Mouse (Mus musculus) mouse embryonic stem cell (cell line): ENCODE data around the gene Kif20b.

Experiments used
- in situ Hi-C, 2 experiments: fragments of 300-500 bp; cut with MboI; formaldehyde crosslinking; loops; 1 replicate in 1 of 2; 3 replicates in 1 of 2; pipeline ENCODE4 v1.14.3; 2019 to 2020; ENCODE audit warnings: low sequenced_read_pairs in 2 of 2, low pct_unique_long_range_greater_than_20kb in 1 of 2, mixed read lengths in 1 of 2; ENCODE audit not compliant: unreplicated experiment in 1 of 2

Gene Kif20b

DNA sequence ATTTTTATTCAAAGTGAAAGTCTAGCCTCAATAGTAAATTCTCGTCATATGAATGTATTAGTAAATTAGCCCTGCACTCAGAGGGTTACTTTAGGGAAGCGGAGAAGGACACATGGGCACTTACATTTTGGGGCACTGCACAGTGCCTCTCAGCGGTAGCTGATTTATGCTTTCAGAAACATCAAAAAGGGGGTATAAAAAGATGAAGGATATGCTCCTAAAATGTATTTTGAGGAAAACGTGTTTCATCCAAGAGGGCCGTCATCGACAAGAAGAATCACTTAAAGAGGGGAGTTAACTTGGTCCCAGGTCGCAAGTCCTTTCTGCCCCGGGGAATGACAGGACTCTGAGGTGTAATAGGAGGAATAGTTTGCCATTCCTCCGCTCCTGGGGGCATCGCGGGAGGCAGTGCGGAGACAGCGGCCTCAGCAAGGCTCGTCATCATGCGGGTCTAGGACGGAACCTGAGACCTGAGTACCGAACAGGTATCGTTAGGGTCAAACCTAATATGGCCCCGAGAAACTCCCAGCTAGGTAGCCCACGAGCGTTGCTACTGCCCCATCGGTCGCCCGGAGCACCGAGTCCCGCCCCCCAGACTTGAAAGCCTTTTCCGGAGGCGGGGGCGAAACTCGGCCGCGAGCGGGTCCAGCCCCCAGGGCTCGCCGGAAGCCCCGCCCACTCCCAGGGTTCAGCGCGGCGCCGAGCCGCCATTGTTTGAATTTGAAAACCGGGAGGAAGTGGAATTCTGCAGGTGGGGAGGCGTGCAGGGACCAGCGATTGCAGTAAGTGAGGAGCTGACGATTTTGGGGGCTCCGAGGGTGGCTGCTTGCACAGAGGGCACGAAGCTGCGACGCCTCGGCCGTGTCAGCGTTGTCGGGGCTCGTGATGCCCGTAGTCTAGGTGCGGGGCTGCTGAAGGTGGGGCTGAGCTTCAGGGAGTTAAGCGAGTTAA, at the start of gene Kif20b:
TSS of gene Kif20b (plus strand) at position 710 of the 951 bp plus-strand sequence.
- in situ Hi-C loops = loop anchor here in 1 of 2 experiments (25.0 kb wide), 1 partner anchor 260 kb away; no protein-coding TSS in a partner anchor

DNA sequence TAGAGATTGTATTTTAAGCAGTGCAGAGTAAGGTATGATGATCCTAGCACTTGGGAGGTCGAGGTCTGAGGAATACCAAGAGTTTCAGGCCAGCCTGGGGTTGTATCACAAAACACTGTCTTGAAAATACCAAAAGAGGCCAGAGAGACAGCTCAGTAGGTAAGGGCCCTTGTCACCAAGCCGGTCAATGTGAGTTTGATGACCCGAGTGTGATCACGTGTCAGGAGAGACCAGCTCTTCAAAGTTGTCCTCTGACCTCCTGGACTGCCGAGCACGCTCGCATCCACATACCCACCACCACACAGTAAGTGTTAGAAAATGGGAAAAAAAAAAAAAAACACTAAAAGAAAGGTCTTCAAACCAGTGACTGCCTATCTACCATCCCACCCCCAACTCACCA, 45.5 kb upstream of the Kif20b start:
- in situ Hi-C loops = no loop called here

DNA sequence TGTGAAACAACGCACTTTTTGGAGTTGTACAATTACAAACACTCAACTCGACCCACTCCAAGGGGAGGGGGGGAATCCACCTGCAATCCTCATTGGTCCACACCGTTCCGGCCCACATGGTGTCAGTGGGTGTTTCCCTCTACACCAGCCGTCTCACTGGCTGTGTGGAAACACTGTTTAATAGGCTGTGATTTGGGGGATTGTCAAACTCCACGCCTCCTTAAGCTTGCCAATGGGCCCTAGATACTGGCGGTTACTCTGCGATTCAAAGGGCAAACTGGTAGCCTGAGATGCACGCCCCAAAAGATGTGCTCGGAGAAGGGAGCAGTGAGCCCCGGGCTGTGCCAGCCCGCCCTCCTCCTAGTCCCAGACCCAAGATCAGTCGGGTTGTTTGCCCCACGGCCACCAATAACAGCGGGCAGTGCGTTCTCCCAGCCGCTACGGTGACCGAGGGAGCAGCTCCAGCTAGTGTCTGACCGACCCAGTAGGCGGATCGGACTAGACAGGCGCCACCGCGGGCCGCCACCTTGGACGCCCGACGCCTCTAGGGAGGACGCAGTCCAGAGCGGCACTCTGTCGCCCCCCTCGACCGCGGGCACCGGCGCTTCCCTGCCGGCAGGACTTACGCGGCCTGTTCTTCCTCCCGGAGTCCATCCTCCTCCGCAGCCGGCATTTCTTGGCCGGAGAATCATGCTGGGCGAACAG, 44.1 kb upstream of the Kif20b start:
- in situ Hi-C loops = no loop called here

DNA sequence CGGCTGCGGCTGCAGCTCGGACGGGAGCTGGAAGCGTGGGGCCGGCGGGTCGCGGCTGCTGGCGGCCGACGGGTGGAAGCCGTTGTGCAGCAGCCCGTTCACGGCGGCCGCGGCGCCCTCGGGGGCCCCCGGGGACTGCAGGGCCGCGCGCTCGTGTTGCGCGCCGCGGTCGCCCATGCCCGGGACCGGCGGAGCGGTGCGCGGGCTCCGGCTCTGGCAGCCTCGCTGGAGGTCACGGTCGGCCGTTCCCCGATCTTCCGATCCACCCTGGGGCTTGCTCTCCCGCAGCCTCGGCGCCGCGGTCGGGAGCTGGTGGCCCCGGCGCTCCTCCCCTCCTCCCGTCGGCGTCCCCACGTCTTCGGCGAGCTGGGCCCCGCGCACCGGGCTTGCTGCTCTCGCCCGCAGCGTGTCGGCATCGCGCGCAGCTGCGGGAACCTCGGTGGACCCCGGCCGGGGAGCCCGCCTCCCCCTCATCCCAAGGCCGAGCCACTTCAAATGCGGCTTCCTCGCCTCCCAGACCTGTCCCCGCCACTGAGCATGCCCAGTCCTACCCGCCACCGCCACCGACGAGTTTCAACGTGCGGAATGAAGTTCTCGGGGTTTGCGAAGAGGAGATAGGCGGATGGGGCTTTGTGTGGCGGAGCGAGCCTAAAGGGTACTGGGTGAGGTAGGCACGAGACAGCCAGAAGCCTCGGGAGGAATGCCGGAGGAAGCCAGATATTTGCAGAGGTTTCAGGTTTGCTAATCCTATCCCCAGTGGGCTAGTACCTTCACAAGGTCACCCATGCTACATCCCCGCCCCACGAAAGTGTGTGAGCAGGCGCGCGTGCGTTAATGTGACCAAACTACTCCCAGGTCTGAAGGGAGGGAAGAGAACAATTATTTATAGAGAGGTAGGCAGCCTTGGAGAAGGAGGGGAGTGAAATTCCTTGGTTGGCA, 43.3 kb upstream of the Kif20b start, which contains the start of gene Pank1:
TSS of gene Pank1 (minus strand) at position 853 of the 939 bp plus-strand sequence.
- in situ Hi-C loops = no loop called here

DNA sequence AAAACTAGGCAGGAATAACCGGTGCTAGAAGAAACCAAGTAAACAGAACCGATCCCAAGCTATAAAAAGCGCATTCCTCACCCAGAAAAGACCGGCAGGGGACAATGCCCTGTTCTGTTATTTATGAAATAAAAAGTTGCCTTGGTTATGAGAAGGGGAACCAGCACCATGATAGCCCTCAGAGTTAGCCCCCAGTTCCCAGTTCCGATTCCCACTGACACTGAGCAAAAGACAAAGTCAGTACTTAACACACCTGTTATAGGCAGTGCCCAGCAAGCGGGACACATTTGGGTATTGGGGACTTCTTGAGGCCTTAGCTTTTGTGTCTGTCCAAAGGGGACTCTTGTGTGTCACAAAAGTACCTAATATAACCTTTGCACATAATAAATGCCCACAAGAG, 42.5 kb upstream of the Kif20b start:
- in situ Hi-C loops = no loop called here

- in situ Hi-C loops = no loop called here
Observed at GRCm38 (mm10) chr19:34881160-34881559, 41.0 kb upstream of the Kif20b start.

- in situ Hi-C loops = no loop called here
Observed at GRCm38 (mm10) chr19:34882443-34882842, 39.7 kb upstream of the Kif20b start.

DNA sequence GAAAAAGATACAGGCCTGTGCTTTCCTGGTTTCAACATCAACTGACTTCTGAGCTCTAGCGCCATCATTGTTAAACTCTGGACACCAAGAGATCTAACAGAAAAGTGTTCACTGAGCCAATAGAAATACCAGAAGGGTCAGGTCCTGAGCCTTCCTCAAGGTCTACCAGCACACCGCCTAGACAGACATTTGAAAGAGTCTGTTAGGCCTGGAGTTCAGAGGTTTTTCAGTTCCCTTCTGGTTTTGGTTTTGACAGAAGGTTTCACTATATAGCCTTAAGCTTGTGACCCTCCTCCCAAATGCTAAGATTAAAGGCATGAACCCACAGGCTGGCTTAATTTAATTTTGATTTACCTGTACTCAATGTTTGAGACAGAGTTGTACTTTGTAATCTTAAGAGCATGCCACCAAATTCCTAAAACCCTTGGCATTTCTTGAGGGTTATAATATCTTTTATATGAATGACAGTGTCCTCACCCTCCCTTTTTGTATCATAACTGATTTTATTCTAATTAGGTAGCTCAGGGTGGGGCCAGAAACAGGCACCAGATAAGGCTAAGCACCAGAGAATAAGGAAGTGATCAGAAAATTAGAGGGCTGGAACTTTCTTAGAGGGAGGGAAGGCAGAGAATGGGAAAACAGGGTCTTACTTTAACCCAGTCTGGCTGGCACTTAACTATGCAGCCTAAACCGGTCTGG, 38.5 kb upstream of the Kif20b start:
- in situ Hi-C loops = no loop called here

GRCm38 (mm10) chr19:34886324-34886723, 35.8 kb upstream of the Kif20b start:
- in situ Hi-C loops = no loop called here

- in situ Hi-C loops = no loop called here
Observed at GRCm38 (mm10) chr19:34890981-34891380, 31.2 kb upstream of the Kif20b start.

DNA sequence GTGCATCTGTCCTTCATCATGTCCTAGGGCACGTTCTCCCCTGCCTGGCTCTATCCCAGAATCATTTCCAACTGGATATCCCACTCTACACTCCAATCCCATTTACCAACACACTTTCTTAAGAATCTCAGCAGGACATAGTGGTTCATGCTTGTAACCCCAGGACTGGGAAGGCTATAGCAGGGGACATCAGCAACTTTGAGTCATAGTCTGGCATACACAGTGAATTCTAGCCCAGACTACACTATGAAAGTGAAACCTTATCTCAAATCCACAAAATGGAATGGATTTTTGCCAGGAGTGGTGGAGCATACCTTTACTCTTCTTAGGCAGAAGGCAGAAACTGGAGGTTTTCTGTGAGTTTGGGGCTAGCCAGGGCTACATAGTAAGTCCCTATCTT, 30.6 kb upstream of the Kif20b start:
- in situ Hi-C loops = no loop called here

- in situ Hi-C loops = no loop called here
Observed at GRCm38 (mm10) chr19:34895082-34895481, 27.1 kb upstream of the Kif20b start.

DNA sequence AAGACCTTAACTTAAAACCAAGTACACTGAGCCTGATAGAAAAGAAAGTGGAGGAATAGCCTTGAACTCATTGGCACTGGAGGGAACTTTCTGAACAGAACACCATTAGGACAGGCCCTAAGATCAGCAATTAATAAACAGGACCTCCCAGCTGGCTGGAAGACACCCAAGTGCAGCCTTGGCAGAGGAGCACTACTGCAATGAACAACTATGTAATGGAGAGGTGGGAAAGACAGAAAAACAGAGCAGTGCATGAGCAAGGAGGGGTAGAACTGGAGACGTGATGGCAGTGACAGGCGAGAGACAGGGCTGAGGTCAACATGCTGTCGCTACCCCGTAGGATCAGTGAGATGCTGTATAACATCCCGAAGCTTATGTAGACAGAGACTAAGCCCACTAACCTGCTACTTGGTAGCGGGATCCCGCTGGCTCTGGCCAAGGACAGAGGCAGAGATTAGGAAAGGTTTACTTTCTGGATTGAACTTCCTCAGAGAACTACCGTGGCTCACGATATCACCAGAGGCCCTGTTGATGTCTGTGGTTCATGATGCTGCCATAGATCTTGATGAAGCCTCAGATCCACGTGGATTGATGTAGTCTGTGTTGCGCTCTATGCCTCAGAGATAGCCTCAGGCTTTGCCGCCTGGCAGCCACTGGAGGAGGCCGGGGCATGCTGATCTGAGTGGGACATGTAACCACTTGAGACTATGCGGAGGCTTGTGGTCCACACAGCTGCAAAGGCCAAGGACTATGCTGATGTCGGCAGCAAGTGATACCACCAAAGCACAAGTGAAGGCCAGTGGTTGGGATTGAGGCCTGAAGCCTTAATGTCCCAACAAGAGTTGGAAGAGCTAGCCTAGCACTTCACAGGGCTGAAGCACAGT, 24.8 kb upstream of the Kif20b start:
- in situ Hi-C loops = no loop called here

DNA sequence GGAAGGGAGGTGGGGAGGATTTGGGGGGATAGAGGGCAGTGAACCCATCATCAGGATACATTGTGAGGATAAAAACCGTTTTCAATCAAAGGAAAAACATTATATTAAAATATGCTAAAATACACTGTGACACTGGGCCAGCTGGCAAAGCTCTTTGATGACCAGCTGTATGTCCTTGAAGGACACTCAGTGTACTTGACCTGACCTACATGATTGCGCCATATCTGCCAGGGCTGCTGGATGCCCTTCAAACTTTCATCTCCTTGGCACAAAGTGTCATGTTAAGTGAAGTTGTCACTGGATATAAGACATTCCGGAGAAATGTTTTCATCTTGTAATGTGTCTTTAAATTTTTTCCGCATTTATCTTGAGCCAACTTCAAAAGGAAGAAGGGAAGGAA, 23.2 kb upstream of the Kif20b start:
- in situ Hi-C loops = no loop called here

DNA sequence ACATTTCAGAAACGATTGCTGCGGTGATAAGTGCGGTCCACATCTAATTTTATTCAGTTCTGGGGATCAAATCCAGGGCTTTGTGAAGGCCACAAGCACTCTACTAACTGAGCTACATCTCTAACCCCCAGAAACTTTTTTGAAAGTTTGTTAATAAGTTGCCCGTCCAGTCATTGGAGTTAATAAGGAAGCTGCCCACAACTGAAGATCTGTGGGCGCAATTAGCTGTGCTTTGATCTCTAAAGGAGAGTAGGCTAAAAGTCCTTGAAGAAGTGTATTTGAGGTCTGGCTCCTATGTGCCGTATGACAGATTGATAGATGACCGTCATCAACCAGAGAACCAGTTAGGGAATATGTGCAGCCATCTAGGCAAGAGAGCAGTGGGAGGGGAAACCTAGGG, 20.9 kb upstream of the Kif20b start:
- in situ Hi-C loops = loop anchor here in 1 of 2 experiments (25.0 kb wide), 1 partner anchor 239 kb away; no protein-coding TSS in a partner anchor

DNA sequence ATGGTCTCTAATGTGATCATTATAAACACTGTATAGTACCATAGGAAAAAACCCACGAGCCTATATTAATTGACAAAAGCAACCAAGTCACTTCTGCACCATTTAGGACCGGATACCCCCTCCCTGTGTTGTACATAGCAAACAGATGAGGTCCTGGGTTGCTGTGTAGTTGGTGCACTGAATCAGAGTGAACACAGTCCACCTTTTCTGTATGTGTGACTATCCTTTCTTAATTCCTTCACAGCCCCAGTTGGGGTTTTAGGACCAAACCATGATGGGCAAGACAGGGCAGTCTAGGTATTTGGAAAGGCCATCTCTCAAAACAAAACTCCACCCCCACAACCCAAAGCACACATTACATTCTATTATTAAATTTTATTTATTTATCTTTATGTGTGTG, 20.4 kb upstream of the Kif20b start:
- in situ Hi-C loops = loop anchor here in 1 of 2 experiments (25.0 kb wide), 1 partner anchor 239 kb away; no protein-coding TSS in a partner anchor

GRCm38 (mm10) chr19:34904032-34904431, 18.1 kb upstream of the Kif20b start:
- in situ Hi-C loops = loop anchor here in 1 of 2 experiments (25.0 kb wide), 1 partner anchor 242 kb away; no protein-coding TSS in a partner anchor
